Mouse (Mus musculus): ENCODE data around the gene Trim30a. TPM values are rescaled to one million over a fixed set of nuclear protein-coding genes. Genes with fewer than 3 reads are reported as not detected.

The Trim30a gene
- polyA plus RNA-seq, 1 experiment from 2014 or later = 1.9 TPM

DNA sequence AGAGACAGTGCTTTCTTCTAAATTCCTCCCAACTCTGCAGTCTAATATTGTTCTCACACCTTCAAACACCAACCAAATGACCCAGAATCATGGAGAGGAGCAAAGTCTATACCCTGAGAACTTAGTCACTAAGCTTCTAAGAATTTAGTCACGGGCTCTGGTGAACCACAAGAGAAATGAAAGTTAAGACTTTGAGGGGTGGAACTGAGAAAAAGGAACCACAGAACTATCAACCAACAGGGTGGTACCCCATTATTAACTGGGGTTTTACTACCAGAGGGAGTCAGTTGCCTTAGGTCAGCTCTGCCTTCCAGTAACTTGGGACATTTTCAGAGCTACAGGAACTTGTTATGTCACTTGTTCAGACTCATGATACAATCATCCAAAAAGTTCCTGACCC lies 64.3 kb downstream of the Trim30a start, which contains the start of gene Trim30c:
Trim30c (minus strand) TSS at position 140 of the 400 bp plus-strand sequence.
- no peak within 1 kb of the TSS for H3K27ac ChIP-seq (ENCODE audit: low read length)
- WGBS = 77% methylated on average over 1 of the region's 1 CpGs

DNA sequence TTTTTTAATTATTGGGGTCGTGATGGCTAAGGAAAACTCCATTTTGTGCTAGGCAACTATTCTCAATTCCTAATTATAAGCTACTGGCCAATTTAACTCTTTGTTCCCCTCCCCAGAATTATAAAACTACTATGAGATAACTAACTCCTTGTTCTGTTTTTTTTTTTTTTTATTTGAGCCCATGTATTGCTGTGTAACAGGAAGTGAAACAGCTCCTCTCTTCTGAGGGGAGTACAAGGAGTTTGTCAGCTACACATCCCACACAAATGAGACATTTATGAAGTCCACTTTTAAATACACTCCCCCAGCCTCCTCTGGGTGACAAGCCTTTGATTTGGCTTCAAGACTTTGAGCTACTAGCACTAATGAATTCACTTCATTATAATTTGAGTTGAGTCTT lies 66.5 kb downstream of the Trim30a start:
- Histone ChIP-seq H3K9ac (replicated peaks; ENCODE audit: low read depth, low read length) (no peak overlapping the region), H3K27ac (ENCODE audit: low read length) (no peak overlapping the region), H3K9me3 (ENCODE audit: control insufficient read depth, low read depth, low read length) (no peaks in the 10 kb centered on the region), H3K4me1 (ENCODE audit: control insufficient read depth, insufficient read depth, low read length) (no peaks in the 10 kb centered on the region), H3K36me3 (ENCODE audit: control insufficient read depth, insufficient read depth, low read length) (no peaks in the 10 kb centered on the region), H3K4me2 (replicated peaks; ENCODE audit: low read depth, low read length) (no peak overlapping the region), H3K4me3 (ENCODE audit: low read depth, low read length) (no peak overlapping the region), H3K27me3 (ENCODE audit: control insufficient read depth, insufficient read depth, low read length) (no peaks in the 10 kb centered on the region)
- 68% methylated on average over 1 of the region's 1 CpGs for WGBS
- ATAC-seq (ENCODE audit: insufficient number of reproducible peaks, insufficient read depth, low FRiP score, low read depth) = no peak

More for the DNA sequence above, 64.3 kb downstream of the Trim30a start, which contains the start of gene Trim30c:
- no peak within 1 kb of the TSS for H3K9ac ChIP-seq (replicated peaks; ENCODE audit: low read depth, low read length)
- H3K36me3 ChIP-seq (ENCODE audit: control insufficient read depth, insufficient read depth, low read length) = no peaks in the 10 kb centered on the region
- no peaks in the 10 kb centered on the region for H3K9me3 ChIP-seq (ENCODE audit: control insufficient read depth, low read depth, low read length)
- H3K4me2 ChIP-seq (replicated peaks; ENCODE audit: low read depth, low read length) = no peak within 1 kb of the TSS
- no peak within 1 kb of the TSS for H3K4me3 ChIP-seq (ENCODE audit: low read depth, low read length)
- no peak for ATAC-seq (ENCODE audit: insufficient number of reproducible peaks, insufficient read depth, low FRiP score, low read depth)
- H3K27me3 ChIP-seq (ENCODE audit: control insufficient read depth, insufficient read depth, low read length) = no peaks in the 10 kb centered on the region
- no peaks in the 10 kb centered on the region for H3K4me1 ChIP-seq (ENCODE audit: control insufficient read depth, insufficient read depth, low read length)

DNA sequence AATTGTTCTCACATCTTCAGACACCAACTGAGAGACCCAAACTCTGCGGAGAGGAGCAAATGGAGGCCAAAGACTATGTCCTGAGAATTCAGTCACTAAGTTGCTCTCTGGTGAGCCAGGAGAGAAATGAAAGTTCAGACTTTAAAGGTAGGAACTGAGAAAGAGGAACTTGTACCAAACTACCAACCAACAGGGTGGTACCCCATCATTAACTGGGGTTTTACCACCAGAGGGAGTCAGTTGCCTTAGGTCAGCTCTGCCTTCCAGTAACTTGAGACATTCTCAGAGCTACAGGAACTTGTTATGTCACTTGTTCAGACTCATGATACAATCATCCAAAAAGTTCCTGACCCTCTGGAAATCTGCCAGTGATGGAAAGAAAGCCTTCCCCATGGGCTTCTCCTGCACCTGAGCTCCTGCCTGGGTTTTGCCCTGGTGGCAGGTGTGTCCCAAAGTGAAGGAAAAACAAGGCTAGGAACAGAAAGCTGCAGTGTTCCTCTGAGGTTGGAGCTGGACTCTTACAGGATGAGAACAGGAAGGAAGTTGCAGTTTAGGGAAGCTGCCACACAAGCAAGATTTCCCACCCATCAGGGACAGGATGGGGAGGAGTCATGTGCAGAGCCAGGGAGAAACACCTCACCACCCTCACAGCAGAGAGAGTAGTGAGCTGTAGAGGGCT lies 95.1 kb downstream of the Trim30a start, which contains the start of gene Trim30b:
Trim30b (minus strand) TSS at position 149 of the 679 bp plus-strand sequence.
- no peak within 1 kb of the TSS for H3K27ac ChIP-seq (ENCODE audit: low read length)
- no peaks in the 10 kb centered on the region for H3K9me3 ChIP-seq (ENCODE audit: control insufficient read depth, low read depth, low read length)
- H3K4me2 ChIP-seq (replicated peaks; ENCODE audit: low read depth, low read length) = no peak within 1 kb of the TSS
- H3K4me1 ChIP-seq (ENCODE audit: control insufficient read depth, insufficient read depth, low read length) = no peaks in the 10 kb centered on the region
- ATAC-seq (ENCODE audit: insufficient number of reproducible peaks, insufficient read depth, low FRiP score, low read depth) = no peak
- H3K36me3 ChIP-seq (ENCODE audit: control insufficient read depth, insufficient read depth, low read length) = no peaks in the 10 kb centered on the region
- no peak within 1 kb of the TSS for H3K9ac ChIP-seq (replicated peaks; ENCODE audit: low read depth, low read length)
- 54% methylated on average over 1 of the region's 1 CpGs for WGBS
- H3K4me3 ChIP-seq (ENCODE audit: low read depth, low read length) = no peak within 1 kb of the TSS
- H3K27me3 ChIP-seq (ENCODE audit: control insufficient read depth, insufficient read depth, low read length) = no peaks in the 10 kb centered on the region

DNA sequence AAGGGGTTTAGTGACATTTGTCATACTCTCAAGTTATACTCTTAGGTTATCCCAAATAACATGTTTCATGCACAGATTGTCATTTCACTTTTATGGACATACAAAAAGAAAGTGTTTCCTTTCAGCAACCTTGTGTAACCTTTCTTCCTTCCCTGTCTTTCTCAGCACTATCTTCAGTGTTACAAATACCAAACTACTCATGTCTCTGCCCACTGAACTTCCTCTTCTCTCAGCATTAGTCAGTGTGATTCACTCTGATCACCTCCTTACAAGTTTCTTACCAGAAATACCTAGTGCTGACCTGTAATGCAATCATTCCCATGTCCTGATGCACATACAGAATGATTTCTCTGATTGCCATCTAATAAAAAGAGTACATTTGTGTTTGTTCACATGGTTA lies 98.7 kb downstream of the Trim30a start:
- no peaks in the 10 kb centered on the region for H3K27me3 ChIP-seq (ENCODE audit: control insufficient read depth, insufficient read depth, low read length)
- no peaks in the 10 kb centered on the region for H3K36me3 ChIP-seq (ENCODE audit: control insufficient read depth, insufficient read depth, low read length)
- H3K27ac ChIP-seq (ENCODE audit: low read length) = no peak overlapping the region
- no peak overlapping the region for H3K9ac ChIP-seq (replicated peaks; ENCODE audit: low read depth, low read length)
- H3K4me1 ChIP-seq (ENCODE audit: control insufficient read depth, insufficient read depth, low read length) = no peaks in the 10 kb centered on the region
- no peaks in the 10 kb centered on the region for H3K9me3 ChIP-seq (ENCODE audit: control insufficient read depth, low read depth, low read length)
- H3K4me3 ChIP-seq (ENCODE audit: low read depth, low read length) = no peak overlapping the region
- no peak overlapping the region for H3K4me2 ChIP-seq (replicated peaks; ENCODE audit: low read depth, low read length)
- ATAC-seq (ENCODE audit: insufficient number of reproducible peaks, insufficient read depth, low FRiP score, low read depth) = no peak

Other genes with a start within 250 kb of the Trim30a start
- 1.3 and 1.4 TPM in 2 replicates for gene Trim6, start 246.4 kb downstream of the Trim30a start, polyA plus RNA-seq (2014; fragmentation: Nextera tagmentation; extraction: Ambion mirVana)
- gene Trim34a, start 220.7 kb downstream of the Trim30a start, polyA plus RNA-seq (2014; fragmentation: Nextera tagmentation; extraction: Ambion mirVana) = 1.8 and 1.9 TPM in 2 replicates
- 0.31 and 0.36 TPM in 2 replicates for gene Trim5, start 177.1 kb downstream of the Trim30a start, polyA plus RNA-seq (2014; fragmentation: Nextera tagmentation; extraction: Ambion mirVana)
- 6.2 and 7.1 TPM in 2 replicates for gene Trim12a, start 149.7 kb downstream of the Trim30a start, polyA plus RNA-seq (2014; fragmentation: Nextera tagmentation; extraction: Ambion mirVana)
- not detected in 2 replicates for gene Trim34b, start 135.7 kb downstream of the Trim30a start, polyA plus RNA-seq (2014; fragmentation: Nextera tagmentation; extraction: Ambion mirVana)
- gene Trim12c, start 111.8 kb downstream of the Trim30a start, polyA plus RNA-seq (2014; fragmentation: Nextera tagmentation; extraction: Ambion mirVana) = 2.6 and 3.1 TPM in 2 replicates
- gene Trim30b, start 95.3 kb downstream of the Trim30a start, polyA plus RNA-seq (2014; fragmentation: Nextera tagmentation; extraction: Ambion mirVana) = 0.11 and 0.22 TPM in 2 replicates
- gene Trim30c, start 64.4 kb downstream of the Trim30a start, polyA plus RNA-seq (2014; fragmentation: Nextera tagmentation; extraction: Ambion mirVana) = 0.20 TPM in 1 of 2 replicates, not detected in the other
- gene Trim30d, start 42.7 kb upstream of the Trim30a start, polyA plus RNA-seq (2014; fragmentation: Nextera tagmentation; extraction: Ambion mirVana) = 0.62 and 0.73 TPM in 2 replicates
- not detected in 2 replicates for gene Olfr651, start 84.9 kb upstream of the Trim30a start, polyA plus RNA-seq (2014; fragmentation: Nextera tagmentation; extraction: Ambion mirVana)
- gene Olfr652, start 95.7 kb upstream of the Trim30a start, polyA plus RNA-seq (2014; fragmentation: Nextera tagmentation; extraction: Ambion mirVana) = not detected in 2 replicates
- gene Olfr653, start 112.1 kb upstream of the Trim30a start, polyA plus RNA-seq (2014; fragmentation: Nextera tagmentation; extraction: Ambion mirVana) = not detected in 2 replicates
- not detected in 2 replicates for gene Olfr654, start 121.8 kb upstream of the Trim30a start, polyA plus RNA-seq (2014; fragmentation: Nextera tagmentation; extraction: Ambion mirVana)
- gene Olfr655, start 136.6 kb upstream of the Trim30a start, polyA plus RNA-seq (2014; fragmentation: Nextera tagmentation; extraction: Ambion mirVana) = not detected in 2 replicates
- not detected in 2 replicates for gene Olfr656, start 148.8 kb upstream of the Trim30a start, polyA plus RNA-seq (2014; fragmentation: Nextera tagmentation; extraction: Ambion mirVana)
- not detected in 2 replicates for gene Olfr657, start 159.6 kb upstream of the Trim30a start, polyA plus RNA-seq (2014; fragmentation: Nextera tagmentation; extraction: Ambion mirVana)
- not detected in 2 replicates for gene Olfr658, start 182.1 kb upstream of the Trim30a start, polyA plus RNA-seq (2014; fragmentation: Nextera tagmentation; extraction: Ambion mirVana)
- gene Olfr659, start 201.6 kb upstream of the Trim30a start, polyA plus RNA-seq (2014; fragmentation: Nextera tagmentation; extraction: Ambion mirVana) = not detected in 2 replicates
- not detected in 2 replicates for gene Olfr661, start 221.3 kb upstream of the Trim30a start, polyA plus RNA-seq (2014; fragmentation: Nextera tagmentation; extraction: Ambion mirVana)

Measured in stomach, embryonic 14.5 days (tissue).